Mouse (Mus musculus) lung, postnatal 0 days (tissue): Measurements from ENCODE around the gene Tpp2.

ENCODE experiments used
- CTCF ChIP-seq: IDR thresholded peaks from 2 replicates; pipeline ENCODE4 v1.5.1; 2016; ENCODE audit warnings: antibody characterized with exemption, mild to moderate bottlenecking
- EP300 ChIP-seq: IDR thresholded peaks from 2 replicates; pipeline ENCODE4 v1.6.1; 2016; ENCODE audit warnings: antibody characterized with exemption, mild to moderate bottlenecking, control low read depth

- TF ChIP-seq CTCF (no peak), EP300 (no peak)
These were observed 86.5 kb downstream of the Tpp2 start, which contains the start of gene Mettl21c for GRCm38 (mm10) chr1:44019934-44020333.
